Mouse (Mus musculus): Measurements from ENCODE around the gene Cryzl2.

Cryzl2 gene

DNA sequence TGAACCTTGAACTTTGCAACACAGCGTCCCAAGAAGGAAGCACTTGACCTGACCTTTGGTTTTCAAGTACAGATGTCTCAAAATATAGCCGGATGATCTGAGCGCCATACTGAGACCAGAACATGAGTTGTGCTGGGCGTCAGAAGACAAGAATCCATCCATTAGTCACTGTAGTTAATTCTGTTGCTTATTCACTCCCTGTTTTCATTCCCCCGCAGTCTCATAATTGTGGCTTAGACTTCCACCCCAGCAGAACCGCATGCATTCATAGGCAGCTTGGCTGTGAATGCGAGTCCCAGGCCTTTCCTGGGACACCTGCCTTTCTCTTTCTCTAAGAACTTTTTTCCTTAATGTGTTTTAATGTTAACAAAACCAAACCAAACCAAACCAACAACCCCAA is 14.3 kb downstream of the Cryzl2 start:
- DNase-seq (ENCODE audit: low spot score in 2 of 2) = no peak

DNA sequence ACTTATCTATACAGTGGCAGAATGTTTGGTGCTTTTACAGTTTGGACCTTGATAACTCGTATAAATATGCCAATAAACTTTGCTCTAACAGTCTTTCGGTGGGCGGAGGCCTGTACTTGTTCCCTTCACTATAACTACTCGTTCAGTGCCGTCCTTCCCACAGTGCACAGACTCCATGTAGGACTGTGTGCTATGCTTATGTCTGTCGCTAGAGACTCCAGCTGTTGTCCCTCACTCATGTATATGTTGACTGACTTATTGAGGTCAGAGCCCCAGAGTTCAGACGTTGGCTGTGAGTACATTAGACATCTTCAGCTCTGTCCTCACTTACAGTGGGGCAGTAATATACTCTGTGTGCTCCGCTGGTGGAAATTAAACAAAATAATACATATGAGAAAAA is 16.5 kb downstream of the Cryzl2 start:
- DNase-seq (ENCODE audit: low spot score in 2 of 2) = no peak

DNA sequence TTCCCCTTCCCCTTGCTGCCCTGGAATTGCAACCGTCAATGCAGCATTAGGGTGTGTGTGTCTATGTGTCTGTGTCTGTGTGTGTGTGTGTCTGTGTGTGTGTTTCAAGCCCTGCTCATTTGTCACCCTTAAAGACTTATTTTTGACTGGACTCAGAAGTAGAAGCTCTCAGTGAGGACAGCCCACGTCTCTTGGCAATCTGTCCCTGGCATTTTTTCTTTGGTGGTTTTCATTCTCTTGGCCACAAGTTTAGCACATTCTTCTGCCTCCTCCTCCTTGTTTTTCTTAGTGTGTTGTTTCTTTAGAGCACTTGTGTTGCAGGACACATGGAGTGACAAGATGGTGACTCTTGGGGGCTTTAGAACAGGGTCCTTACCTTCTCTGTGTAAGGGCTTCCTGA is 17.9 kb downstream of the Cryzl2 start:
- no peak for DNase-seq (ENCODE audit: low spot score in 2 of 2)

DNA sequence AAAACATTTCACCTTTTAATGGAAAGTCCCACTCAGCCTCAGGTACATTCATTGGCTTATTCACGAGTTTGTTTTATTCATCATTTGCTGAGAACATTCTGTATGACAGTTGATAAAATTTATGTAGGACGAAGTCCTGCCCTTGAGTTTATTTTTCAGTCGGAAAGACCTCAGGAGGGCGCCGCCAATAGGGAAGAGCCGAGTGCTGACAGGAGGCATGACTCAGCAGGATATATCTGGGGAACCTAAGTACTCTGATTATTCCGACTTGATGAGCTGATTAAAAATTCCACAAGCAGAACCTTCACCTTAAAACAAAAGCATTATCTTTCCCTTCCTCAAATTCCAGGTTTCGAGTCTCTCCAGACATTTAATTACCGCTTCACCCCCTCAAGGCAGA is 21.7 kb downstream of the Cryzl2 start:
- DNase-seq (ENCODE audit: low spot score in 2 of 2) = no peak

DNA sequence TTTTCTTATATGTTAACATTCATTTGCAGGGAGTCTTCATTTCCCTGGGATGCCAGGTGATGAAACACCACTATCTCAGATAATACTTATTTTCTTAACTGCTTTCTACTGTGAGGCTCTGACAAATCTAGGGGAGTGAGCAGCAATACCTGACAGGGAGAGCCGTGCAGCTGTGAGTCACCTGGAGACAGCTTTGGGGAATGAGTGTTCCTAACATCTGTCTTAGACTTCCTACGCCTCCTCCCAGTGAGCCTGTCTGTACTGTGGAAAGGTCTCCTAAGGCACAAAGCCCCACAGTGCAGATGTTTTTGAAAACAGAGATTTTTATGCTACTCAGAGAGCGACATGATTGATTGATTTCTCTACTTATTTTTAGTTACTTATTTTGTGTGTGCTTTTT is 22.5 kb downstream of the Cryzl2 start:
- DNase-seq (ENCODE audit: low spot score in 2 of 2) = no peak

DNA sequence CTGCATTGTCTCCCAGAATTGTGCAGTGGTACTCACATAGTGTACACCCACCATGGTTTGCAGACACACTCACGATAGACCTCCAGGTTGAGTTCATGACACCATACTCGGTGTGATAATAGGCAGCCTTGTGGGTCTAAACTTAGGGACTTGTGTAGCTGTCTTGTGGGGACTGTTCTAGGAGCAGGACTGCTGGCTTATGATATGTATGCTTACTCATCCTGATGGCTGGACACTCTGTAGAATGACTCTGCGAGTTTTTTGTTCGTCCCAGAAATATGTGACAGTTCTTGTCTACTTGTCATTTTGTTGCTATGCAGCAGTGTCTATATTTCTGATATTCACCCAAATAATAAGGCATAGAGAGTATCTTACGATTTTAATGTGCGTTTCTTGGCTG is 23.3 kb downstream of the Cryzl2 start:
- no peak for DNase-seq (ENCODE audit: low spot score in 2 of 2)

DNA sequence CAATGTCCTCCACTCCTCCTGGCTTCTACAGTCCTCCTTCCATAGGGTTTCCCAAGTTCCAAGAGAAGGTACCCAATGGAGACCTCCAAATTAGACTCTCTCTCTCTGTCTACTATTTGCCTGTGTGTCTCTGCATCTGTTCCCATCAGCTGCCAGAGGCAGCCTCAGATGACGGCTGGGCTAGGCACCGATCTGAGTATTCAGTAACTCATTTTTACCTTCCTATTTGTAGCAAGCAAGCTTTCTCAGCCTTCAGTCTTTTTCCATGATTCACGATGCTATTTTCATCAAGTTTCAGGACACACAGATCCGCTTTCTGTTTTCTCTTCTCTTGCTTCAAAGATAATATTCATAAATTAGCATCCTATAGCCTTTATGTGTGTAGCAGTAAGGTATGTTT is 25.8 kb downstream of the Cryzl2 start:
- DNase-seq (ENCODE audit: low spot score in 2 of 2) = no peak

DNA sequence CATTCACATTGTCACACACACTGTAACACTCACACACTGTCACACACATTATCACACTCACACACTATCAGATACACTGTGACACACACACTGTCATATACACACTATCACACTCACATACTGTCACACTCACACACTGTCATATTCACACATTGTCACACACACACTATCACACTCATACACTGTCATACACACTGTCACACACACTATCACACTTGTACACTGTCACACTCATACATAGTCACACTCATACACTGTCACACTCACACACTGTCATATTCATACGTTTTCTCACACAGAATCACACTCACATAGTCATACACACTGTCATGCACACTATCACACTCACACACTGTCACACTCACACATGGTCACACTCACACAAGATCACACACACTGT is 42.3 kb downstream of the Cryzl2 start:
- DNase-seq (ENCODE audit: low spot score in 2 of 2) = no peak

DNA sequence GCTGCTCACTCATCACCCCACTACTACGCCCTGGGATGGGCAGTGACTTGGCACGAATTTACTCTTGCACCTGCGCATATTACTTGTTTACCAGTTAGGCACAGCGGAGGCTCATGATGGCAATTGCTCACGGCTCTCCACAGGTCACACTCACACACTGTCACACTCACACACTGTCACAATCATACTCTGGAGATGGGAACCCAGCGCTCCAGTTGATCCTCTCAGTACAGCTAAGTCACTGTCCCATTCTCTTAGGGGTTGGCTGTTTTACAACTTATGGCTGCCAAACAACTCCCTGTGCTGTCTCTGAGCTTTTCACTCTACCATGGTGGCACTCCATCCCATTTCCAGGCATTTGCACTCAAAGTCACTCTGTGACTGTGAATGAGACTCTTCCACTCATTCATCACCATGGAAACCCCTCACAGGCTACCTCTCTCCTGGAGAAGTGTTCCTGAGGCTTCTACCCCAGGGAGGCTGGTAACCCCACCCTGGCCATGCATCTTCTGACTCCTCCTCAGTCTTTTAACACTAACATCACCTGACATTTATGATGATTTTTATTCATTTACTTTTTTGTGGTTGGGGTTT is 43.1 kb downstream of the Cryzl2 start:
- no peak for DNase-seq (ENCODE audit: low spot score in 2 of 2)

DNA sequence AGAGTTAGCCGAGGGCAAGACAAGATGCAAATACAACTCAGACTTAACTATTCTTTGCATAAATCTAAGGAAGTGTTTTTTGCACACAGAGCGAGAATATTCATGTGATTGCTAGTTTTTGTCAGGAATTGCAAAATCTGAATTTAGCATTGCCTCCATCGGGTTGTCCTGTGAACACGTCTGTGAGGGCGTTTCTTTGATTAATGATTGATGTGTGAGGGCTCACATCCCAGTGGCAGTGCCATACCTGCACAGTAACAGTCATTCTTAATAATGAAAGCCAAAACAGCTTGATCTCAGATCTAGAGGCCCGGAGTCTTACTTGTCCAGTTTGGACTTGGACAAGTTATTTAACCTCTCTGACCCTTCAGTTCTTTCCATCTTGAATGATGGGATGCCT is 44.7 kb downstream of the Cryzl2 start:
- no peak for DNase-seq (ENCODE audit: low spot score in 2 of 2)

DNA sequence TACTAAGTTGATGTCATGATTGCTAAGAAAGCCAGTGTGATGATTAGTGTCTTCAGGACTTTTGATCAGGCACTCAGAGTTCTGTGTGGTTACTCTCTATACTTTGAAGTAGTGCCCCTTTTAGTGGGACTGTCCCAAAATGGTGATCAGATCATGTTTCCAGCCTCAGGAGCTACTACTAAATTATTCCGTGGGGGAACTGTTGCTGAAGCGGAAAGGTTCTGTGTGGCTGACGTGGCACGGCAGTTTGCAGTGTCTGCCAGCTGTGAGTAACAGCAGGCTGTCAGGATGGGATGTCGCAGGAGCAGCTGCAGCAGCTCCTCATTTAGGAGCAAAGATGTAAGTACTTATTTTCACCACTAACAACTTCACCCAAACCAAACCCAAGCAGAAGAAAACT is 48.1 kb downstream of the Cryzl2 start, which contains the start of gene Sec16b:
Gene Sec16b (plus strand): TSS at position 207 of the 400 bp plus-strand sequence.
- DNase-seq (ENCODE audit: low spot score in 2 of 2) = no peak

DNA sequence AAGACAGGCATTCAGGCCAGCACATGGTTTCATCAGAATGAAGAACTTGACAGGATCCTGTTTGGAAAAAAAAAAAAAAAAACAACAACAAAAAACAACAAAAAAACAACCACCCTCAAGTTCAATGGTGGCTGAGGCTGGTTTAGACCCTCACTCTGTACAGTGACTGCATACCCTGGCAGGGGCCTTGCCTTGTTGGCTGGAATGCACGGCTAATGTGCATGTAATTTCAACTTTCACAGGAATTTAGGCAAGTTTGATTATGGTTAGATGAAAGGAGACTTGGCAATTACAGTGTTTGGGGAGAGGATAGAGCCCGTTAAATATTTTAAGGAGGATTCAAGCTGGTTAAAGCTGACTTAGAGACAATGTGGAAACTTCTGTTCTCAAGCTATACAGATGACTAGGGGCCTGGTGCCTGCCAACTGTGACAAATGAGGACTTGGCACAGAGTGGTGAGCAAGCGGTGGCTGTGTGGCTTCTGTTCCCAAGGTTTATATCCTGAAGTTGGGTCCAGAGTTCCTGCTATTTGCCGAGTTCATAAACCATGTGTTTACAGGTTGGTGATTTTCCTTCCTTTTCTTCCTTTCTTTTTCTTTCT is 48.7 kb downstream of the Cryzl2 start:
- peak; percentile 39 to 49 for DNase-seq (ENCODE audit: low spot score in 2 of 2)

DNA sequence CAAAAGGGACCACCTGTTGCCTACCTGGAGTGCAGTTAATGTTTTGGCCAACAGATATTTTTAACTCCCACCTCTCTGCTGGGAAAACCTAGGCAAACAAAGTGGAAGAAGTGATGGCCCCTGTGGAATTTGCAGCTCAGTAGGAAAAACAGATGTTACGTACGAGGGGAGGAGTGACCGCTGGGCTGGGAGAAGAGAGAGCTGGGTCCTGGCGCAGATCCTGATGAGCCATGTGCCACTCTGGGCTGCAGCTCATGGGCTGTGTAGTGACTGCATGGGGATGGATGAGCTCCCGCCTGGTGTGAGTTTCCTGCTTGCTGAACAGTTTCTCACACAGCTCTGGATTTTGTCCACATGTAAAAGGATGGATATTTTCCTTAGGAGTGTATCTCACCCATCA is 49.4 kb downstream of the Cryzl2 start:
- no peak for DNase-seq (ENCODE audit: low spot score in 2 of 2)

DNA sequence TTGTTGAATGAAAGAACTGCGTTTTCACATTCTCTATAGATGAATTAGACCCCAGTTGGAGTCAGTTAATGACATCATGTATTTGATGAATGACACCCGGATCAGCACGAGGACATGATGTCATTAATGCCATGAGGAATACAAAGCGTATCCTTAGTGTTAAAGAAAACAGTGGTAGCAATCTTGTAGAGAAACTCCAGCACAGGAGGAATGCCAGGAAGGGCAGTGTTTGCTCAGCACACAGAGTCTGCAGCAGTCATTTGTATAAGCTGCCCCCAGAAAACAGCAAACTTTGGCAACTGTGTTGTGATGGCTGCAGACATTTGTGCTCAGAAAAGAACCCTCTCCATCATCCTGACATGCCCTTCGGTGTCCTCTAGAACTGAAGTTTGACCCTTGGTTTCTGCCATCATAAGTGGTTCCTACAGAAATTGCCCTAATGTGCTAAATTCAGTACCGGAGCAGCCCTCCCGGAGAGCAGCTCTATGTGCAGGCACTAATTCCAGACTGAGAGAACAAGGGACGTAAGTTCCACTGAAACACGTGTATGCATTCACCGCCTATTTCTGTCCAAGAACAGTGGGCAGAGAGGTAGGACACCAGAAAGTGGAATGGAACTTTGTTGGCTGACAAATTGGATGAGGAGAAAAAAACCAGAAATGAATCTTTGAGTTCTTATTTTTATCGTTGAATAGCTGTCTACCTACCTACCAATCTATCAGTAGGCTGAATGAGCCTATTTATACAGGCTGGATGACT is 54.5 kb downstream of the Cryzl2 start:
- DNase-seq (ENCODE audit: low spot score in 2 of 2) = no peak

DNA sequence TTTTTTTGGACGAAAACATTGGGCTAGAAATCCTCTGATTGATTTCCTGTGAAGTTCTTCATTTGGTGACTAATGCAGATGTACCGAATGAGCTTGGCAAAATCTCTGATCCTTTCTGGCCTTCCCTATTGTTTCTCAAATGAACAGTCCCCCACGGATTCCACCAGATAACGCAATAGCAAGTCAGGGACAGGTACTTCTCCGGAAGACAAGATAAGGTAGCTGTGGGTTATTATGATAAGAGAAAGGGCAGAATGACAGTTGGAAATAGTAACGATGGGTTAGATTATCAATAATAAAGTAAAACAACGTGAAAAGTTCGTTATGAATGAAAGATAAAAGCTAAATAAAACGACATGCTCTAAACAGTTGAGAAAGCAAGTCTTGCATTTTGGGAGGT is 55.2 kb downstream of the Cryzl2 start:
- DNase-seq (ENCODE audit: low spot score in 2 of 2) = no peak

DNA sequence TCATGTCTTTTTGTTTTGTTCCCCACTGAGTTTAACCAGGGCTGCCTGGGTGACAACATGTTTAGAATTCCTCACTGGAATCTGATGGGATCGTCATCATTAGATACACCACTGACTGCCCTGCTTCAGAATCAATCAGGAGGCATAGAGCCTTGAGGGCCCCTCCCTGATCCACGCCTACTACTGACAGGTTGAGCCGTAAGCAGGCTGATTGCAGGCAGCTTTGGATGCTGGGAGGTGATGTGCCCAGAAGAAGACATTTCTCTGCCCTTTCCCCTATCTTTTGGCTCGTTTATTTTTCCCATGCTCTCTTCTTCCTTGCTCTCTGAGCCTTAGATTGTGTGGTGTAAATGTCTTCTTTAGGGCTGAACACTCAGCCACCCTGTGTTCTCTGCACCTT is 55.9 kb downstream of the Cryzl2 start:
- no peak for DNase-seq (ENCODE audit: low spot score in 2 of 2)

DNA sequence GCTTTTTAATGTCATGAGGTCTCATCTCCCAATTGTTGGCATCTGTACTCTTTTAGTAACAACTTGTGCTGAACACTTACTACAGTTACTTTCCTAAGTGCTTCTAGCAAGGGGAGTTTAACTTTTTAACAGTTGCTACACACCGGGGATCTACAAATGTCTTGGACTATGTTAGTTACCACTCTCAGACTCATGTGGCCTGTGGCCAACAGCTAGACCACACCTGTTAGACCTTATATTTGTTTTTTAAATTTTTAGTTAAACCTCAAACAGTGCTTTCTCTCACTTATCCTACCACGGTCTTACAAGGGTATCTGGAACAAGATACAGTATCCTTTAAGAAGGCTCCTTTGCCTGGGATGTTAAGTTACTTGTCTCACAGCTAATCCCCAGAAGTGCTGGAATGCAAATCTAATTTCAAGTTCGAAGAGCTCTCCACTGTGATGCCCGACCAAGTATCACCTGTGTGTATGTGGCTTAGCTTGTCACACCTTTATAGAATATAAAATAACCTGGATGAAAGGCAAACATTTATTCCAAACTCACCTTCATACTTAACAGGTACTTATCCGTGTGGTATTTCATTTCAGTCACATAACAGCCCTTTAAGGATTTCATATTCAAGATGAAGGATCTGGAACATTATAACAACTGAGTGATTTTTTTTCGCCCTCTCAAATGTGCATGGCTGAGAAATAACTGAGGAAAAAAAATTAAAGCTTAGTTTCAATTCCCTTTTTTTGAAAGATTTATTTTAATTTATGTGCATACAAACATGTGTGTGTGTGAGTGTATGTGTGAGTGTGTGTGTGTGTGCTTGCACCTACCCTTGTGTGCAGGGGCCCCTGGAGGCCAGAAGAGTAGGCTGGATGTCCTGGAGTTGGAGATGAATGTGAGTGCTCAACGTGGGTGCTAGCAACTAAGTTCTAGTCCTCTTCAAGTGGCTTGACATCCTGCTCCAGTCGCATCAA is 58.7 kb downstream of the Cryzl2 start:
- DNase-seq (ENCODE audit: low spot score in 2 of 2) = no peak

DNA sequence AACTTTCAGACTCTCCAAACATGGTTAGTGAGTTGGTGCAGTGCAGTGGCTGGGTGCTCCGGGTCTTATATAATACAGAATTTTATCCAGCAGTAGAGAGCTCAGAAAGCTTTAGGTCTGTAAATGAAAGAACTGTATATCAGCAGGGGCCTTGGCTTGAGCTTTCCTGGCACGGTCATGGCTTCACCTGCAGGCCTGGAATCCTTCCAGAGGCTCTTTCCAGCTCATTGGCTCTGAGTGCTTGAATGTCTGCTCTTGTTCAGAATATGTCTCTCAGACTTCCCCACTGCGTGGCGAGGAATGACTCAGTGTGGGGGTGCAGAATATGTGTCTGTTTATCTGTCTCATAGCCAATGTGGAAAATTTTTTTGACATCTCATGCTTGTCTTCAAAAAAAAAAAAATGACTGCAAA is 59.7 kb downstream of the Cryzl2 start:
- peak; percentile 62 to 69 for DNase-seq (ENCODE audit: low spot score in 2 of 2)

DNA sequence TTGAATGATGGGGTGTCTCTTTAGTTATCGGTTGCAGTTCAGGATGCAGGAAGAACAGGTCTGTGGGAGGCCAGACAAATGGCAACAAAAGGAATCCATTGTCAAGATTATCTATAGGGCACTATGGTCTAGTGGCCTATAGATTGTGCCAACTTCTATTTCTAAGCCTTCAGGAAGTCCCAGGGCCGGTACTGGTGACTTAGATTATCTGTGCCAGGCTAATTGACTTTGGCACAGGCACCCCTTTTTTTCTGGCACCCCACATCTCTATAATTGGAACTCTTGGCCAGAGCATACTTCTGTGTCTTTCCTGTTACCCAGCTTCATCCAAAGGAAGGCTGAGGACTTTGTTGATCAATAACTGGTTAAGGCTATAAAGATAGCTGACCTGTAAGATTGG is 61.0 kb downstream of the Cryzl2 start:
- no peak for DNase-seq (ENCODE audit: low spot score in 2 of 2)

DNA sequence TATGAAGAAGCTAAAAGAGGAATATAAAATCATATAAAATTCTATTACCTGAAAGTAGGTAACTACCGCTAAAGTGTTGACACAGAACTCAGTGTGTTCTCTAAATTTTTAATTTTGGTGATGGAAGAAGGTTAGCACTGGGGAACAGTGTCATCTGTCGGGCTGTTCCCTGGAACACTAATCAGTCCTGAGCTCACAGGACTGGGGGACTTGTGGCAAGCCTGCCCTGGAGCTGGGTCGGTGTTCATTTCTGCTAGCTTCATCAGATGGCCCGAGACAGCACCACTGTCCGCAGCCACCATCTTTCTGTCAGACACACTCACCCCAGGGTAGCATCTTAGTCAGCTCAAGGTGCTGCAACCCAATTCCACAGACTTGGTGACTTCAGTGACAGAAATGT is 63.9 kb downstream of the Cryzl2 start:
- no peak for DNase-seq (ENCODE audit: low spot score in 2 of 2)

DNA sequence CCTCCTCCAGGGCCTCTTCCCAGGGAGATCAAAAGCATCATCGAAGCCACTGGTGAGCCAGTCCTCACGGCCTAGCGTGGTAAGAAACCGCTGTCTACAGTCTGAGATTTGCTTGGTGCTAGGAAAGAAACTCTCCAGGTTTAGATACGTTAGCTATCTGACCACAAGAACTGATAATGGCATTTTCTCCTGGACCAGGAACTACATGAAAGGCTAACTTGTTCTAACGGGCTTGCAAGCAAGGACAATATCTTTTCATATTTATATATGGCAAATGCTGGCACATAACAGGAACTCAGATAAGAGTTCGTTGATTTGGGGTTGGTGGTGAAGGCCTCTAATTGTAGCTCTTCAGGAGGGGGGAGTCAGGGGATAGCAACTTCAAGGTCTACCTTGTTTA is 66.4 kb downstream of the Cryzl2 start:
- no peak for DNase-seq (ENCODE audit: low spot score in 2 of 2)

DNA sequence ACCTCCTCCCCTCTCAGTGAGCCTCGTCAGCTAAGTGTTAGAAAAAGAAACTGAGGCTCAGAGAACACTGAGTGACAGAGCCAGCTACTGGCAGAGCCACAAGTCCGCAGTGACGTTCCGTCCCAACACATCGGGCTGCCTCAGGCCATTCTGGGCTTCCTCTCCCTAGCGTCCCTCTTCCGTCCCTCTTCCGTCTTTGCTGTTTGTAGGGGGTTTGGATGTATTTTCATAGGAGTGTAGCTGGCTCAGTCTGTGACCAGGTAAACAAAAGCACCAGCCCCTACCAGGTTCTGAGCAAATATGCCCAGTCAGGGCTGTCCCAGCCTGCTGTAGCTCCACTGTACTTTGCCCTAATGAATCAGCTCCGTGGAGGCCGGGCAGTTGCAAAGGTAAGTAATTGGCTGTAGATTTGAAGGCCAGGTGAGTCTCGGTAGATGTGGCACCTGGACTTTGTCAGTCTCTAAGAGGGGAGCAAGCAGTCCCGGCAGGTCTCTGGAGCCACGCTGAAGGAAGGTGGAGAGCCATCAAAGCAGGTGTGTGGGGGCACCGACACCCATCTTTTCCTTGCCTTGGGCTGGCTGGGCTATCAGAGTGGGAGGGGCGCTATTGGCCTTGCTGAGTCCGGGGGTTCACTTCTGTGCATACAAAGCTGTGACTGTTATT is 67.4 kb downstream of the Cryzl2 start:
- no peak for DNase-seq (ENCODE audit: low spot score in 2 of 2)

Measured in right cerebral cortex, postnatal 10 days (tissue).